ENCODE assay signal across 10 mouse cellular contexts in genomic region chr9:110758605-110759004, GRCm38 (mm10). TPM values are rescaled to one million over a fixed set of nuclear protein-coding genes. Genes with fewer than 3 reads are reported as not detected.
DNase-seq lines count a peak whose midpoint lies in the region; ATAC-seq and TF ChIP-seq lines count a peak whose summit lies in the region.
"Had no signal": no experiment of that assay in that cellular context is flagged by ENCODE, and none has a peak within 500 bp of the region (broad histone marks: within the 10 kb centered on the region; RNA-seq: fewer than 3 reads in every experiment).

No protein-coding gene starts in this region.

- H3K4me2 ChIP-seq in liver, postnatal 0 days (ENCODE audit: low read depth, low read length): no peak overlapping the region

- WGBS in liver, postnatal 0 days (ENCODE audit: insufficient replicate concordance): 73% methylated on average over 8 of the region's 8 CpGs

- no peaks in the 10 kb centered on the region for H3K27me3 ChIP-seq in liver, postnatal 0 days (ENCODE audit: insufficient read depth, low read length)

- TF ChIP-seq CTCF in liver, postnatal 0 days (IDR thresholded peaks at IDR 0.05; ENCODE audit: low read depth): no peak

- H3K27ac ChIP-seq in liver, postnatal 0 days (ENCODE audit: low read depth): no peak overlapping the region

- H3K4me3 ChIP-seq in liver, postnatal 0 days (ENCODE audit: low read depth, low read length): no peak overlapping the region

- no peaks in the 10 kb centered on the region for H3K4me1 ChIP-seq in liver, postnatal 0 days (ENCODE audit: insufficient read depth)

- peak; percentile 14 for DNase-seq in MN1 (ENCODE audit: low spot score)
- DNase-seq in adrenal gland, adult 2 months: peak; percentile 80
- DNase-seq in gastrocnemius, postnatal 4 days (ENCODE audit: low spot score in 2 of 2): peak; percentile 81 to 88
- DNase-seq in layer of hippocampus, postnatal 14 days (ENCODE audit: low spot score in 2 of 2): peak; percentile 40 to 41
- DNase-seq in ovary, postnatal 36 days (ENCODE audit: low spot score): peak; percentile 76
- no peak for DNase-seq in liver, postnatal 0 days
- no peak for DNase-seq in neural tube, embryonic 10.5 days (ENCODE audit: extremely low spot score, low spot score)
- no peak for DNase-seq in retina, embryonic 14.5 days (ENCODE audit: low spot score)

- ATAC-seq in liver, postnatal 0 days: no peak

- TF ChIP-seq EP300 in liver, postnatal 0 days (IDR thresholded peaks at IDR 0.05; ENCODE audit: low read depth): no peak

- no peaks in the 10 kb centered on the region for H3K36me3 ChIP-seq in liver, postnatal 0 days (replicated peaks; ENCODE audit: insufficient read depth, low read length)

- no peaks in the 10 kb centered on the region for H3K9me3 ChIP-seq in liver, postnatal 0 days (ENCODE audit: low read length)

- H3K9ac ChIP-seq in liver, postnatal 0 days (replicated peaks): no peak overlapping the region

RNA-seq across cellular contexts. Expression of gene Pth1r, which starts 11.7 kb away (rescaled TPM):
- 10 to 100 TPM; 14.7 to 16.3 TPM for total RNA-seq in adrenal gland, adult 2 months (2021)
- 37.8 and 51.4 TPM in 2 replicates for polyA plus RNA-seq in adrenal gland, adult 2 months (2012; rRNA removed)
- 10 to 100 TPM; 11.8 to 13.4 TPM for total RNA-seq in gastrocnemius, postnatal 4 days (2021)
- 1 to 10 TPM; 5.6 to 6.5 TPM for total RNA-seq in layer of hippocampus, postnatal 14 days (2021)
- polyA plus RNA-seq in liver, postnatal 0 days (2015; fragmentation: Nextera tagmentation; extraction: Ambion mirVana): 5.2 and 5.3 TPM in 2 replicates
- total RNA-seq: neutrophil, adult 5-6 weeks had no signal

RNA-seq across cellular contexts. Expression of gene Myl3, which starts 16.9 kb away (rescaled TPM):
- under 1 TPM in 1 of 2 experiments, not detected in 1; 0.66 TPM for total RNA-seq in adrenal gland, adult 2 months (2021)
- polyA plus RNA-seq in adrenal gland, adult 2 months (2012; rRNA removed): 0.22 TPM in 1 of 2 replicates, not detected in the other
- 100 to 1,000 TPM; 322 to 324 TPM for total RNA-seq in gastrocnemius, postnatal 4 days (2021)
- not detected for total RNA-seq in layer of hippocampus, postnatal 14 days (2021)
- polyA plus RNA-seq in liver, postnatal 0 days (2015; fragmentation: Nextera tagmentation; extraction: Ambion mirVana): 0.52 and 2.0 TPM in 2 replicates
- total RNA-seq: neutrophil, adult 5-6 weeks had no signal

RNA-seq across cellular contexts. Expression of gene Prss42, which starts 39.4 kb away (rescaled TPM):
- not detected for total RNA-seq in adrenal gland, adult 2 months (2021)
- not detected in 2 replicates for polyA plus RNA-seq in adrenal gland, adult 2 months (2012; rRNA removed)
- not detected for total RNA-seq in gastrocnemius, postnatal 4 days (2021)
- total RNA-seq in layer of hippocampus, postnatal 14 days (2021): not detected
- not detected in 2 replicates for polyA plus RNA-seq in liver, postnatal 0 days (2015; fragmentation: Nextera tagmentation; extraction: Ambion mirVana)
- total RNA-seq: left cerebral cortex, postnatal 10 days; neutrophil, adult 5-6 weeks had no signal

RNA-seq across cellular contexts. Expression of gene Prss44, which starts 55.2 kb away (rescaled TPM):
- not detected for total RNA-seq in adrenal gland, adult 2 months (2021)
- polyA plus RNA-seq in adrenal gland, adult 2 months (2012; rRNA removed): not detected in 2 replicates
- total RNA-seq in gastrocnemius, postnatal 4 days (2021): not detected
- not detected for total RNA-seq in layer of hippocampus, postnatal 14 days (2021)
- polyA plus RNA-seq in liver, postnatal 0 days (2015; fragmentation: Nextera tagmentation; extraction: Ambion mirVana): not detected in 2 replicates
- total RNA-seq: left cerebral cortex, postnatal 10 days; neutrophil, adult 5-6 weeks had no signal

Comparison
In these comparisons a context has a peak if more than half of its experiments do, and no peak if none do; other contexts are left out.
1. DNase-seq: peak in MN1 (single experiment), adrenal gland, adult 2 months (single experiment), gastrocnemius, postnatal 4 days (2 of 2), layer of hippocampus, postnatal 14 days (2 of 2) and ovary, postnatal 36 days (single experiment); none in liver, postnatal 0 days (single experiment), neural tube, embryonic 10.5 days (single experiment) and retina, embryonic 14.5 days (single experiment).
2. RNA of gene Myl3, which starts 16.9 kb away (total RNA-seq): 322 to 324 TPM in gastrocnemius, postnatal 4 days; 0.66 TPM in adrenal gland, adult 2 months and not detected in layer of hippocampus, postnatal 14 days; every median in the first group is over 100 times any median in the second.